Mouse (Mus musculus) heart, postnatal 0 days (tissue): ENCODE data around the gene Mettl7a3.

Source experiments
- CTCF ChIP-seq: IDR thresholded peaks from 2 replicates; pipeline ENCODE4 v1.5.1; 2016; ENCODE audit warnings: antibody characterized with exemption, control low read depth, low read depth
- EP300 ChIP-seq: IDR thresholded peaks from 2 replicates; pipeline ENCODE4 v1.6.1; 2016; ENCODE audit warnings: antibody characterized with exemption, low read depth

DNA sequence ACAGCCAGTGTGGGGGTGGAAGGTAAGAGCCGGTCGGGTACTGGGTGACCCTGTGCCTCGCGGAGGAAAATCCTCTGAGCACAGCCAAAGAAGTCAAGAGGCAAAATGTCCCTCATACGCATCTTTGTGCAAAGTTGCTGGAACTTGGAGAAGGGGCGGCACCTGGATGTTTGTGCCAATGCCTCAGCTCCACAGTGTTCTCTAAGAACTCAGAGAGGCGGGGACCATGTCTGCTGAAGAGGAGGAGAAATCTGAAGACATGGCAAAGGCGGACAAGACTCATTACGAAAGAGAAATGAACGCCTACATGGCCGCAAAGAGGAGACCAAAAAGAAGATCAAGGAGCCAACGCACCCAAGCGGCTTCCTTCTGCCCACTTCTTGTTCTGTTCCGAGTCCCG lies 33.2 kb upstream of the Mettl7a3 start:
- TF ChIP-seq CTCF (no peak), EP300 (no peak)
